Mouse (Mus musculus): ENCODE data around the gene Kcnq1.

- TF ChIP-seq CTCF (IDR thresholded peaks at IDR 0.05; ENCODE audit: control insufficient read depth, insufficient read depth, insufficient read length), result no peak
- TF ChIP-seq MAX (IDR thresholded peaks at IDR 0.05), result no peak
- no peak for TF ChIP-seq USF1 (IDR thresholded peaks at IDR 0.05; ENCODE audit: low read depth)
- no peak for TF ChIP-seq FOSL1 (IDR thresholded peaks at IDR 0.05; ENCODE audit: insufficient read depth, low read length, poor library complexity, severe bottlenecking)
These were observed 16.0 kb downstream of the Kcnq1 start for GRCm38 (mm10) chr7:143122191-143122590.

Data from C2C12 (cell line).